Mouse (Mus musculus): Measurements from ENCODE around the gene Gpx3.
"Not testable (repeated sequence)": the region's sequence is repeated elsewhere in the genome, so short reads cannot be mapped to it uniquely, and the experiment has no call there.

Gpx3 gene

DNA sequence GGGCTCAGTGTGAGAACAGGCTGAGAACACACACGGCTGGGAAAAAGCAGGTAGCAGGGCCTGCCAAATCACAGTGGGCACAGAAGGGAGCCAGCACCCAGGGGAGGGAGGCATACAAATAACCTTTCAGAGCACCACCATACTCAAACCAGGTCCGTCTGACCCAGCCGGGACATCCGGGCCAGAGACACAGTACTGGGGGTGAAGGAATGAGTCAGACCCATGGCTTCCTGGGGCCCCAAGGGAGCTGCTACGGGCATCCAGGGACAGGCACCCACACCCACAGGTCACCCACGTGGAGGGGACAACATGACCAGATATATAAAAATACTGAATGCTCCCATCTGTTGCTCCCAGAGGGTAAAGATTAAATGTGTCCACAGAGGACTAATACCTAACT is 50.4 kb downstream of the Gpx3 start:
- peaks cover 89% of the 10 kb centered on the region for H3K4me1 ChIP-seq (replicated peaks; ENCODE audit: low read depth, low read length)
- TF ChIP-seq POU5F1 (IDR thresholded peaks at IDR 0.05; ENCODE audit: borderline replicate concordance, low read length) (no peak), NANOG (IDR thresholded peaks at IDR 0.05; ENCODE audit: borderline replicate concordance, low read length) (no peak), CTCF (conservative IDR thresholded peaks at IDR 0.05; ENCODE audit: low read length) (no peak)
- no peaks in the 10 kb centered on the region for H3K27me3 ChIP-seq (ENCODE audit: insufficient read depth, low read length)
- no peaks in the 10 kb centered on the region for H3K9me3 ChIP-seq (ENCODE audit: low read length)
- peaks cover 45% of the 10 kb centered on the region for H3K36me3 ChIP-seq (ENCODE audit: insufficient read depth, low read length)
- H3K4me3 ChIP-seq (replicated peaks; ENCODE audit: low read length) = peak overlapping the region; percentile 94

DNA sequence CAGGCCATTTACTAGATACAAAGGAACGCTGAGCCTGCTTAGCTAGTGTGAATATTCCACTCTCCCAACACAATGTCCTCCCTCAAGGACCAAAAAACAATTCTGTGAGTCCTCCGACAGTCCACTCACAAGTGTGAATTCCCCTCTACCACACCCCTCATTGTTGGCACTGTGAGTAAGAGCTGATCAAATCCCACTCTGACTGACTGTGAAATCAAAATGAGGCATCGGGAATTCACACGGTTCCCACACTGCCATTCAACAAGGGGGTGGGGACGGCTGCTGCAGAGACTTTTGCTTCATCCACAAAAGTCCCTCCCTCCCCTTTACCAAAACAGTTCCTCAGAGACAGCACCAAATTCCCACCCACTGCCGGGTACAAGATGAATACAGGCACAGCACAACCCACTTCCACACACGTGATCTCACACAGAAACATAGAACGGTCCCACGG is 51.8 kb downstream of the Gpx3 start:
- Histone ChIP-seq H3K36me3 (ENCODE audit: insufficient read depth, low read length) (peaks cover 31% of the 10 kb centered on the region), H3K9me3 (ENCODE audit: low read length) (no peaks in the 10 kb centered on the region), H3K4me1 (replicated peaks; ENCODE audit: low read depth, low read length) (peaks cover 89% of the 10 kb centered on the region), H3K4me3 (replicated peaks; ENCODE audit: low read length) (peak overlapping the region; percentile 94), H3K27me3 (ENCODE audit: insufficient read depth, low read length) (no peaks in the 10 kb centered on the region)
- TF ChIP-seq CTCF (conservative IDR thresholded peaks at IDR 0.05; ENCODE audit: low read length) = no peak
- no peak for TF ChIP-seq POU5F1 (IDR thresholded peaks at IDR 0.05; ENCODE audit: borderline replicate concordance, low read length)
- peak; percentile 91 for TF ChIP-seq NANOG (IDR thresholded peaks at IDR 0.05; ENCODE audit: borderline replicate concordance, low read length)

DNA sequence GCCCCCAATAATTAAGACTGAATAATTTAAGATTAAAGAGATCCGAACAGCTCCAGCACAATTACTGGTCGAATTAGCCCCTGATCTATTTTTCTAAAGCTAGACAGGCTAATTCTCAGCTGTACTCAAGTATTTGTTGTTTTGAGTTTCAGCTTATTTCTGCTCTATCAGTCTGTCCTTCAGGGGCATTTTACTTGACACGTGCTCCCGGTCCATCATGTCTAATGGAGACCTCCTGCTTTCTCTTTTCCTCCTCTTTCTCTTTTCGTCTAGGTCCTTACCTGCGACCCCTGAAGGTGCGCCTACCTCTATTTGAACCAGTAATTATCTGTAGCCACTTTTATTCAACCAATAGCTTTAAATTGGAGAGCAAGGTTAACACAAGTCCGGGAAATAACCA is 52.5 kb downstream of the Gpx3 start:
- TF ChIP-seq NANOG (IDR thresholded peaks at IDR 0.05; ENCODE audit: borderline replicate concordance, low read length) (no peak), POU5F1 (IDR thresholded peaks at IDR 0.05; ENCODE audit: borderline replicate concordance, low read length) (no peak), CTCF (conservative IDR thresholded peaks at IDR 0.05; ENCODE audit: low read length) (no peak)
- Histone ChIP-seq H3K9me3 (ENCODE audit: low read length) (no peaks in the 10 kb centered on the region), H3K4me1 (replicated peaks; ENCODE audit: low read depth, low read length) (peaks cover 90% of the 10 kb centered on the region)

DNA sequence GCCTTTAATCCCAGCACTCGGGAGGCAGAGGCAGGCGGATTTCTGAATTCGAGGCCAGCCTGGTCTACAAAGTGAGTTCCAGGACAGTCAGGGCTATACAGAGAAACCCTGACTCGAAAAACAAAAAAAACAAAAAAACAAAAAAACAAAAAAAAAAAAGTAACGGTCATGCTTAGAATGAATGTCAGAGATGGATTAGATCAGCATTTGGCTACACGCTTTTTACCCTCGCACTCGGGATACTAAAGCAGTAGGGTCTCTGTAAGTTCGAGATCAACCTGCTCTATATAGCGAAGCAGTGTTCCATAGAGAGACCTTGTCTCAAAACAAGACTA is 53.1 kb downstream of the Gpx3 start:
- peaks cover 23% of the 10 kb centered on the region for H3K36me3 ChIP-seq (ENCODE audit: insufficient read depth, low read length)
- H3K27me3 ChIP-seq (ENCODE audit: insufficient read depth, low read length) = not testable (repeated sequence)

More for the DNA sequence above, 52.5 kb downstream of the Gpx3 start:
- Histone ChIP-seq H3K4me3 (replicated peaks; ENCODE audit: low read length) (peak overlapping the region; percentile 94), H3K36me3 (ENCODE audit: insufficient read depth, low read length) (peaks cover 24% of the 10 kb centered on the region), H3K27me3 (ENCODE audit: insufficient read depth, low read length) (no peaks in the 10 kb centered on the region)

DNA sequence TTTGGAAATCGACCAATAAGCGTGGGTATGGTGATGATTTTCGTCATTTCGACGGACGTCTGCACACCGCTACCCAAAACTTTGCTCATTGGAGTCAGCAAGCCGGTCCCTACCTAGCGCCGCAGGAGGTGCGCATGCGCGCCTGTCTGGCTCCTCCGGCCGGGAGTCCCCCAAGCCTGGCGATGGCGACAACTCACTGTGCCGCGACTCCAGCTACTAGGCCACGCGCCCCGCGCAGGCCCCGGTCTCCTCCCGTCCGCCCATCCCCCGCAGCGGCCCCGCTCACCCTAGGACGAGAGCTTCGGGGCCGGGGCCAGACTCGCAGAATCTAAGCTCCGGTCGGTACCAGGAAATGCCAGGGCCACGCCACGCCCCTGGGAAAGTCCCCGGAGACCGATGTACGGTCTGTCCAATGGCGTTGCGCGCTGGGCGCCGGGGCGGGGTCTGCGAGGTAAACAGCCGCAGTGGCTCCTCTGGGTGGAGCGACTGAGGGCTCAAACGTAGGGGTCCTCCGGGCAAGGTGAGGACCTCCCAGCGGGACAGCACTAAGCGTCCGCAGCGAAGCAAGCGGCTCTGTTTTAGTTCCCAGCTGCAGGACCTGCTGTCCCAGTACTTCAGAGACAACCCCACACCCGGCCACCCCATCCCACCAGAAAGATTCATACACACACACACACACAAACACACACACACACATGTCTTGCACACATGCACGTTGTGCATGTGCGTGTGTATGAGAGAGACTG is 53.7 kb downstream of the Gpx3 start:
- peak overlapping the region; percentile 94 for H3K4me3 ChIP-seq (replicated peaks; ENCODE audit: low read length)
- TF ChIP-seq NANOG (IDR thresholded peaks at IDR 0.05; ENCODE audit: borderline replicate concordance, low read length) (no peak), POU5F1 (IDR thresholded peaks at IDR 0.05; ENCODE audit: borderline replicate concordance, low read length) (no peak), CTCF (conservative IDR thresholded peaks at IDR 0.05; ENCODE audit: low read length) (no peak)
- peaks cover 92% of the 10 kb centered on the region for H3K4me1 ChIP-seq (replicated peaks; ENCODE audit: low read depth, low read length)
- no peaks in the 10 kb centered on the region for H3K9me3 ChIP-seq (ENCODE audit: low read length)
- H3K36me3 ChIP-seq (ENCODE audit: insufficient read depth, low read length) = peaks cover 18% of the 10 kb centered on the region
- no peaks in the 10 kb centered on the region for H3K27me3 ChIP-seq (ENCODE audit: insufficient read depth, low read length)

More for the DNA sequence above, 53.1 kb downstream of the Gpx3 start:
- H3K4me1 ChIP-seq (replicated peaks; ENCODE audit: low read depth, low read length) = peaks cover 92% of the 10 kb centered on the region
- peak overlapping the region; percentile 94 for H3K4me3 ChIP-seq (replicated peaks; ENCODE audit: low read length)
- H3K9me3 ChIP-seq (ENCODE audit: low read length) = not testable (repeated sequence)

DNA sequence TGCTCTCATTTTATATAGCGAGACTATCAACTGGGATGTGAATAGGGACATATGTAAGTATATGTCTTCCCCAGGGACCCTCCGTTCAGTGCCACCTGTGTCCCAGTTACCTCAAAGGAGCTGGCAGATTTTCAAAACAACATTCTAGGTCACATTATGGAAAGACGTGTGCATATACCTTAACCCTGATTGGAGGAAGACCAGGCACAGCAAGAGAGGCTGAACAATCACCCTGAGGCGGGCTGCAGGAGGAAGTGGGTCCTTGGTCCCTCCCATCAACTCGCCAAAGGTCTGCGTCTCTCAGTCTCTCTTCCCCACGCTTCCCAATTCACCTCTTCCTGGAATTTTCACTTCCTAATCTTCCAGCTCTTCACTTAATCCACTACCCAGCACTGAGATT is 54.7 kb downstream of the Gpx3 start:
- TF ChIP-seq CTCF (conservative IDR thresholded peaks at IDR 0.05; ENCODE audit: low read length) (no peak), NANOG (IDR thresholded peaks at IDR 0.05; ENCODE audit: borderline replicate concordance, low read length) (no peak), POU5F1 (IDR thresholded peaks at IDR 0.05; ENCODE audit: borderline replicate concordance, low read length) (no peak)
- Histone ChIP-seq H3K4me3 (replicated peaks; ENCODE audit: low read length) (peak overlapping the region; percentile 94), H3K9me3 (ENCODE audit: low read length) (no peaks in the 10 kb centered on the region), H3K4me1 (replicated peaks; ENCODE audit: low read depth, low read length) (peaks cover 92% of the 10 kb centered on the region), H3K27me3 (ENCODE audit: insufficient read depth, low read length) (no peaks in the 10 kb centered on the region), H3K36me3 (ENCODE audit: insufficient read depth, low read length) (peaks cover 8% of the 10 kb centered on the region)

DNA sequence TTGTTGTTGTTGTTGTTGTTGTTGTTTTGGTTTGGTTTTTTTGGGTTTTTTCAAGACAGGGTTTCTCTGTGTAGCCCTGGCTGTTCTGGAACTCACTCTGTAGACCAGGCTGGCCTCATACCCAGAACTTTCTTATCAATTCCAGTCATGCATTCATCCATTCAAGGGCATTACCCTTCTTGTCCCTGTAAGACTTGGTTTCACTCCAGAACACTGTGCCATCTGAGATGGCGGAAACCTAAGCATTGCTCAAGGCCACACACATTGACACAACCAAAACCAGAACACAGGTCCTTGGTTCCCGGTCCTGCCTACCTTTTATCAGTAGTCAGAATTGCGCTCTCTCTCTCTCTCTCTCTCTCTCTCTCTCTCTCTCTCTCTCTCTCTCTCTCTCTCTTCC is 55.5 kb downstream of the Gpx3 start:
- H3K36me3 ChIP-seq (ENCODE audit: insufficient read depth, low read length); H3K9me3 ChIP-seq (ENCODE audit: low read length); H3K27me3 ChIP-seq (ENCODE audit: insufficient read depth, low read length): not testable (repeated sequence)
- H3K4me3 ChIP-seq (replicated peaks; ENCODE audit: low read length) = peak overlapping the region; percentile 94; the same call in 1 of the 2 replicates
- peaks cover 92% of the 10 kb centered on the region for H3K4me1 ChIP-seq (replicated peaks; ENCODE audit: low read depth, low read length)

DNA sequence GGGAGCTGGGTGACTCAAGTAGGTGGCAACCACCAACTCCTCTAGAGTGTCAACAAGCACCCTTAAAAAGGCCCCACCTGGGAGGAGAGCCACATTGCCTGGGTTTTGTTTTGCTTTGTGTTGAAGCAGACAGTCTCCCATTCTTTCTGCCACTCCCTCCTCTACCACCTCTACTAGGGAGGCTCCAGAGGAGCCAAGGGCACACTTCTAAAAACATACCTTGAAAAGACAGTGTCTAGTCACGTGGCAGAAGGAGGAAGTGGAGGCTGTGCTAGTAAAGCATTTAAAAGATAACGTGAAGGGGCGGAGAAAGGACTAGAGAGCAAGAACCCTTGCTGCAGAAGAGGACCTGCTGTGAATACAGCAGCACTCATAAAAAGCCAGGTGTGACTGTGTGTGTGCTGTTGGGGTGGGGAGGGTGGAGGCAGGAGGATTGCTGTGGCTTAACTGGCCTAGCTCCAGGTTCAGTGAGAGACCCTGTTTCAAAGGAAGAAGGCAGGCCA is 56.4 kb downstream of the Gpx3 start:
- Histone ChIP-seq H3K27me3 (ENCODE audit: insufficient read depth, low read length) (no peaks in the 10 kb centered on the region), H3K4me3 (replicated peaks; ENCODE audit: low read length) (peak overlapping the region; percentile 49), H3K4me1 (replicated peaks; ENCODE audit: low read depth, low read length) (peaks cover 92% of the 10 kb centered on the region), H3K9me3 (ENCODE audit: low read length) (no peaks in the 10 kb centered on the region), H3K36me3 (ENCODE audit: insufficient read depth, low read length) (no peaks in the 10 kb centered on the region)
- TF ChIP-seq CTCF (conservative IDR thresholded peaks at IDR 0.05; ENCODE audit: low read length) (no peak), NANOG (IDR thresholded peaks at IDR 0.05; ENCODE audit: borderline replicate concordance, low read length) (no peak), POU5F1 (IDR thresholded peaks at IDR 0.05; ENCODE audit: borderline replicate concordance, low read length) (no peak)

All from E14TG2a.4 (cell line).